Mouse (Mus musculus): ENCODE results near the gene AI854703. TPM values are rescaled to one million over a fixed set of nuclear protein-coding genes. Genes with fewer than 3 reads are reported as not detected.
A peak's percentile ranks its signal among the peaks of the same experiment; 100 is the strongest.

AI854703 gene
- polyA plus RNA-seq, 1 experiment: 0.31 TPM

GRCm38 (mm10) chr6:48628808-48629660 lies 2.5 kb downstream of the AI854703 start:
- Histone ChIP-seq H3K36me3 (ENCODE audit: control insufficient read depth, insufficient read depth, low read length) (no peaks in the 10 kb centered on the region), H3K27me3 (ENCODE audit: control insufficient read depth, insufficient read depth, low read length) (no peaks in the 10 kb centered on the region), H3K4me3 (ENCODE audit: control insufficient read depth, low read depth, low read length) (peak overlapping the region; percentile 56), H3K27ac (ENCODE audit: control insufficient read depth, insufficient read depth, low read depth, low read length) (no peak overlapping the region), H3K4me1 (ENCODE audit: control insufficient read depth, insufficient read depth, low read length) (peaks cover 9% of the 10 kb centered on the region)
- TF ChIP-seq POLR2A (IDR thresholded peaks at IDR 0.05; ENCODE audit: control insufficient read depth, low read depth, low read length): no peak
- no peak for TF ChIP-seq CTCF (IDR thresholded peaks at IDR 0.05; ENCODE audit: control insufficient read depth, insufficient read depth, insufficient replicate concordance, low read depth, low read length)

- no peak for TF ChIP-seq CTCF (IDR thresholded peaks at IDR 0.05; ENCODE audit: control insufficient read depth, insufficient read depth, insufficient replicate concordance, low read depth, low read length)
- TF ChIP-seq POLR2A (IDR thresholded peaks at IDR 0.05; ENCODE audit: control insufficient read depth, low read depth, low read length): no peak
- Histone ChIP-seq H3K27ac (ENCODE audit: control insufficient read depth, insufficient read depth, low read depth, low read length) (no peak overlapping the region), H3K27me3 (ENCODE audit: control insufficient read depth, insufficient read depth, low read length) (no peaks in the 10 kb centered on the region), H3K4me1 (ENCODE audit: control insufficient read depth, insufficient read depth, low read length) (peaks cover 9% of the 10 kb centered on the region), H3K4me3 (ENCODE audit: control insufficient read depth, low read depth, low read length) (peak overlapping the region; percentile 56), H3K36me3 (ENCODE audit: control insufficient read depth, insufficient read depth, low read length) (no peaks in the 10 kb centered on the region)
These were observed 3.1 kb downstream of the AI854703 start for GRCm38 (mm10) chr6:48629661-48630034.

- Histone ChIP-seq H3K27me3 (ENCODE audit: control insufficient read depth, insufficient read depth, low read length) (no peaks in the 10 kb centered on the region), H3K27ac (ENCODE audit: control insufficient read depth, insufficient read depth, low read depth, low read length) (no peak overlapping the region), H3K36me3 (ENCODE audit: control insufficient read depth, insufficient read depth, low read length) (no peaks in the 10 kb centered on the region), H3K4me1 (ENCODE audit: control insufficient read depth, insufficient read depth, low read length) (peaks cover 9% of the 10 kb centered on the region), H3K4me3 (ENCODE audit: control insufficient read depth, low read depth, low read length) (no peak overlapping the region)
- TF ChIP-seq POLR2A (IDR thresholded peaks at IDR 0.05; ENCODE audit: control insufficient read depth, low read depth, low read length) (no peak), CTCF (IDR thresholded peaks at IDR 0.05; ENCODE audit: control insufficient read depth, insufficient read depth, insufficient replicate concordance, low read depth, low read length) (no peak)
These were observed 4.3 kb downstream of the AI854703 start for GRCm38 (mm10) chr6:48630831-48631230.

GRCm38 (mm10) chr6:48635105-48635504 lies 8.5 kb downstream of the AI854703 start:
- TF ChIP-seq CTCF (IDR thresholded peaks at IDR 0.05; ENCODE audit: control insufficient read depth, insufficient read depth, insufficient replicate concordance, low read depth, low read length): no peak
- no peak for TF ChIP-seq POLR2A (IDR thresholded peaks at IDR 0.05; ENCODE audit: control insufficient read depth, low read depth, low read length)
- H3K27ac ChIP-seq (ENCODE audit: control insufficient read depth, insufficient read depth, low read depth, low read length): no peak overlapping the region
- no peaks in the 10 kb centered on the region for H3K27me3 ChIP-seq (ENCODE audit: control insufficient read depth, insufficient read depth, low read length)
- H3K36me3 ChIP-seq (ENCODE audit: control insufficient read depth, insufficient read depth, low read length): no peaks in the 10 kb centered on the region
- H3K4me1 ChIP-seq (ENCODE audit: control insufficient read depth, insufficient read depth, low read length): no peaks in the 10 kb centered on the region; the same call in 1 of the 2 replicates
- H3K4me3 ChIP-seq (ENCODE audit: control insufficient read depth, low read depth, low read length): no peak overlapping the region

GRCm38 (mm10) chr6:48636515-48636914 lies 10.0 kb downstream of the AI854703 start:
- Histone ChIP-seq H3K27me3 (ENCODE audit: control insufficient read depth, insufficient read depth, low read length) (no peaks in the 10 kb centered on the region), H3K4me1 (ENCODE audit: control insufficient read depth, insufficient read depth, low read length) (no peaks in the 10 kb centered on the region; the same call in 1 of the 2 replicates), H3K27ac (ENCODE audit: control insufficient read depth, insufficient read depth, low read depth, low read length) (no peak overlapping the region), H3K36me3 (ENCODE audit: control insufficient read depth, insufficient read depth, low read length) (no peaks in the 10 kb centered on the region), H3K4me3 (ENCODE audit: control insufficient read depth, low read depth, low read length) (no peak overlapping the region)
- TF ChIP-seq CTCF (IDR thresholded peaks at IDR 0.05; ENCODE audit: control insufficient read depth, insufficient read depth, insufficient replicate concordance, low read depth, low read length) (no peak), POLR2A (IDR thresholded peaks at IDR 0.05; ENCODE audit: control insufficient read depth, low read depth, low read length) (no peak)

- TF ChIP-seq POLR2A (IDR thresholded peaks at IDR 0.05; ENCODE audit: control insufficient read depth, low read depth, low read length) (no peak), CTCF (IDR thresholded peaks at IDR 0.05; ENCODE audit: control insufficient read depth, insufficient read depth, insufficient replicate concordance, low read depth, low read length) (no peak)
- Histone ChIP-seq H3K4me3 (ENCODE audit: control insufficient read depth, low read depth, low read length) (no peak overlapping the region), H3K4me1 (ENCODE audit: control insufficient read depth, insufficient read depth, low read length) (no peaks in the 10 kb centered on the region), H3K36me3 (ENCODE audit: control insufficient read depth, insufficient read depth, low read length) (no peaks in the 10 kb centered on the region), H3K27ac (ENCODE audit: control insufficient read depth, insufficient read depth, low read depth, low read length) (no peak overlapping the region), H3K27me3 (ENCODE audit: control insufficient read depth, insufficient read depth, low read length) (no peaks in the 10 kb centered on the region)
These were observed 11.4 kb downstream of the AI854703 start for GRCm38 (mm10) chr6:48637811-48638500.

GRCm38 (mm10) chr6:48638553-48638952 lies 12.0 kb downstream of the AI854703 start:
- H3K4me1 ChIP-seq (ENCODE audit: control insufficient read depth, insufficient read depth, low read length): no peaks in the 10 kb centered on the region
- no peak overlapping the region for H3K27ac ChIP-seq (ENCODE audit: control insufficient read depth, insufficient read depth, low read depth, low read length)
- no peaks in the 10 kb centered on the region for H3K27me3 ChIP-seq (ENCODE audit: control insufficient read depth, insufficient read depth, low read length)
- no peaks in the 10 kb centered on the region for H3K36me3 ChIP-seq (ENCODE audit: control insufficient read depth, insufficient read depth, low read length)
- H3K4me3 ChIP-seq (ENCODE audit: control insufficient read depth, low read depth, low read length): no peak overlapping the region
- TF ChIP-seq POLR2A (IDR thresholded peaks at IDR 0.05; ENCODE audit: control insufficient read depth, low read depth, low read length) (no peak), CTCF (IDR thresholded peaks at IDR 0.05; ENCODE audit: control insufficient read depth, insufficient read depth, insufficient replicate concordance, low read depth, low read length) (no peak)
